16 mouse cellular contexts compared by ENCODE assay signal in the genomic region with DNA sequence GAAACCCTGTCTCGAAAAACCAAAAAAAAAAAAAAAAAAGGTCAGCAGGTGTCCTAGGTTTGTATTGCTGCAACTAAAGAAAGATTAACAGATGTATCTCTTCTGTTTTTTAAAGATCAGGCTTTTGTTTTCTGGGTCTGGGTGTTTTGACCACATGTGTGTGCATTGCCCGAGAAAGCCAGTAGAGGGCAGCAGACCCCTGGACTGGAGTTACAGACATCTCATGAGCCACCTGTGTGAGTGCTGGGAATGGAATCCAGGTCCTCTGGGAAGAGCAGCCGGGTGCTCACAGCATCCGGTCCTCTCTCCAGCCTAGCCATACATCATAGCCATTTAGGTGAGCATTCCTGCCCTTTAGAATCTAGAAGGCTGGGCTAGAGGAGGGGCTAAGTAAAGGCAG. TPM values are rescaled to one million over a fixed set of nuclear protein-coding genes. Genes with fewer than 3 reads are reported as not detected.
A peak's percentile ranks its signal among the peaks of the same experiment; 100 is the strongest.
DNase-seq lines count a peak whose midpoint lies in the region; ATAC-seq and TF ChIP-seq lines count a peak whose summit lies in the region.
"Had no signal": no experiment of that assay in that cellular context is flagged by ENCODE, and none has a peak within 500 bp of the region (broad histone marks: within the 10 kb centered on the region; RNA-seq: fewer than 3 reads in every experiment).

No protein-coding gene starts in this region.

- no peak for TF ChIP-seq POLR2A in lung, adult 2 months (IDR thresholded peaks at IDR 0.05; ENCODE audit: borderline replicate concordance, extremely low read depth, low read depth, low read length)
- TF ChIP-seq POLR2A in MEL (IDR thresholded peaks at IDR 0.05; ENCODE audit: control insufficient read depth in 1 of 2, insufficient read depth in 1 of 2, low read depth in 1 of 2, low read length in 2 of 2, poor library complexity in 1 of 2) = no peak

- no peak overlapping the region for H3K4me3 ChIP-seq in forebrain, postnatal 0 days (ENCODE audit: low read depth, low read length)
- H3K4me3 ChIP-seq in forebrain, embryonic 14.5 days (ENCODE audit: low read depth, low read length) = no peak overlapping the region
- no peak overlapping the region for H3K4me3 ChIP-seq in lung, postnatal 0 days (ENCODE audit: low read depth, low read length)
- no peak overlapping the region for H3K4me3 ChIP-seq in lung, adult 2 months (replicated peaks; ENCODE audit: extremely low read depth, low read depth, low read length)
- H3K4me3 ChIP-seq in MEL (ENCODE audit: control insufficient read depth in 1 of 2, insufficient read depth in 1 of 2, low read depth in 2 of 2, low read length in 2 of 2) = no peak overlapping the region

- no peak overlapping the region for H3K4me2 ChIP-seq in forebrain, postnatal 0 days (ENCODE audit: low read depth)
- H3K4me2 ChIP-seq in forebrain, embryonic 14.5 days (ENCODE audit: low read length) = no peak overlapping the region
- H3K4me2 ChIP-seq in lung, postnatal 0 days (replicated peaks; ENCODE audit: low read depth, low read length) = no peak overlapping the region

- no peak for DNase-seq in forebrain, postnatal 0 days
- no peak for DNase-seq in forebrain, embryonic 14.5 days (ENCODE audit: low spot score)
- DNase-seq in lung, postnatal 0 days (ENCODE audit: low spot score) = no peak
- no peak for DNase-seq in lung, adult 2 months
- peak; percentile 43 for DNase-seq in MEL (ENCODE audit: low read depth, low spot score)
- DNase-seq in cerebellum, adult 9-11 months = no peak
- DNase-seq in thymus, postnatal 0 days (ENCODE audit: low spot score) = no peak
- DNase-seq: cerebellum, postnatal 36 days; heart, postnatal 36 days; kidney, adult 18-20 months; lung, postnatal 14 days; thymus, postnatal 25 days had no signal

- peak; percentile 58 for TF ChIP-seq RAD21 in MEL (IDR thresholded peaks at IDR 0.05; ENCODE audit: low read depth, low read length)

- H3K4me1 ChIP-seq in forebrain, postnatal 0 days (ENCODE audit: insufficient read depth) = no peaks in the 10 kb centered on the region
- H3K4me1 ChIP-seq in forebrain, embryonic 14.5 days (ENCODE audit: control insufficient read depth, insufficient read depth, low read length) = no peaks in the 10 kb centered on the region
- no peaks in the 10 kb centered on the region for H3K4me1 ChIP-seq in lung, postnatal 0 days (ENCODE audit: insufficient read depth, low read depth, low read length)
- no peaks in the 10 kb centered on the region for H3K4me1 ChIP-seq in lung, adult 2 months (ENCODE audit: control insufficient read depth, insufficient read depth, low read length)
- no peaks in the 10 kb centered on the region for H3K4me1 ChIP-seq in MEL (ENCODE audit: control insufficient read depth in 1 of 2, insufficient read depth in 2 of 2, low read length in 2 of 2)

- H3K9me3 ChIP-seq in forebrain, postnatal 0 days (ENCODE audit: low read length) = no peaks in the 10 kb centered on the region
- no peaks in the 10 kb centered on the region for H3K9me3 ChIP-seq in forebrain, embryonic 14.5 days (replicated peaks; ENCODE audit: control insufficient read depth, low read length)
- H3K9me3 ChIP-seq in lung, postnatal 0 days (ENCODE audit: low read length) = no peaks in the 10 kb centered on the region
- no peaks in the 10 kb centered on the region for H3K9me3 ChIP-seq in MEL (replicated peaks; ENCODE audit: insufficient read depth, low read length)

- no peak for ATAC-seq in forebrain, postnatal 0 days
- no peak for ATAC-seq in forebrain, embryonic 14.5 days
- no peak for ATAC-seq in lung, postnatal 0 days
- ATAC-seq in megakaryocyte progenitor cell, adult 5-6 weeks (replicated peaks; ENCODE audit: poor library complexity) = peak; percentile 57; the same call in 1 of the 2 replicates

- no peak overlapping the region for H3K9ac ChIP-seq in forebrain, postnatal 0 days
- H3K9ac ChIP-seq in forebrain, embryonic 14.5 days (ENCODE audit: low read length) = no peak overlapping the region
- no peak overlapping the region for H3K9ac ChIP-seq in lung, postnatal 0 days (replicated peaks; ENCODE audit: low read depth)
- no peak overlapping the region for H3K9ac ChIP-seq in MEL (ENCODE audit: control insufficient read depth, low read depth, low read length, poor library complexity, severe bottlenecking)

- no peaks in the 10 kb centered on the region for H3K79me2 ChIP-seq in MEL (ENCODE audit: control insufficient read depth, insufficient read depth, low read length, poor library complexity)

- TF ChIP-seq CTCF in forebrain, postnatal 0 days (IDR thresholded peaks at IDR 0.05; ENCODE audit: low read depth) = peak; percentile 30
- TF ChIP-seq CTCF in lung, postnatal 0 days (IDR thresholded peaks at IDR 0.05) = peak; percentile 42; the same call in 1 of the 2 replicates
- no peak for TF ChIP-seq CTCF in lung, adult 2 months (IDR thresholded peaks at IDR 0.05; ENCODE audit: insufficient read depth, low read length)
- peak; percentile 65 to 73 (median 68) for TF ChIP-seq CTCF in MEL (IDR thresholded peaks at IDR 0.05 in 2 of 3, conservative IDR thresholded peaks at IDR 0.05 in 1 of 3; ENCODE audit: control insufficient read depth in 1 of 3, insufficient read depth in 1 of 3, low read depth in 2 of 3, low read length in 3 of 3, poor library complexity in 1 of 3, severe bottlenecking in 1 of 3)

- 92% methylated on average over 4 of the region's 4 CpGs for WGBS in forebrain, postnatal 0 days
- WGBS in forebrain, embryonic 14.5 days = 86% methylated on average over 4 of the region's 4 CpGs
- WGBS in lung, postnatal 0 days = 75% methylated on average over 4 of the region's 4 CpGs
- whole genome bisulfite sequencing in lung, adult 2 months = 87% methylated on average over 4 of the region's 4 CpGs

- no peak overlapping the region for H3K27ac ChIP-seq in forebrain, postnatal 0 days (ENCODE audit: low read depth, low read length)
- no peak overlapping the region for H3K27ac ChIP-seq in forebrain, embryonic 14.5 days (ENCODE audit: low read depth, low read length)
- no peak overlapping the region for H3K27ac ChIP-seq in lung, postnatal 0 days (ENCODE audit: low read length)
- no peak overlapping the region for H3K27ac ChIP-seq in MEL (ENCODE audit: control insufficient read depth, low read depth, low read length)

- no peaks in the 10 kb centered on the region for H3K36me3 ChIP-seq in forebrain, postnatal 0 days (ENCODE audit: insufficient read depth)
- no peaks in the 10 kb centered on the region for H3K36me3 ChIP-seq in forebrain, embryonic 14.5 days (ENCODE audit: control insufficient read depth, insufficient read depth, low read length)
- no peaks in the 10 kb centered on the region for H3K36me3 ChIP-seq in lung, postnatal 0 days (ENCODE audit: insufficient read depth, low read length)
- no peaks in the 10 kb centered on the region for H3K36me3 ChIP-seq in MEL (ENCODE audit: control insufficient read depth in 1 of 2, insufficient read depth in 2 of 2, low read length in 2 of 2)

- no peak for TF ChIP-seq EP300 in lung, postnatal 0 days (IDR thresholded peaks at IDR 0.05)
- no peak for TF ChIP-seq EP300 in MEL (IDR thresholded peaks at IDR 0.05; ENCODE audit: low read depth in 1 of 2, low read length in 2 of 2)

- no peaks in the 10 kb centered on the region for H3K27me3 ChIP-seq in forebrain, postnatal 0 days (ENCODE audit: insufficient read depth, low read length)
- H3K27me3 ChIP-seq in forebrain, embryonic 14.5 days (replicated peaks; ENCODE audit: control insufficient read depth, insufficient read depth, low read length) = no peaks in the 10 kb centered on the region
- no peaks in the 10 kb centered on the region for H3K27me3 ChIP-seq in lung, postnatal 0 days (replicated peaks; ENCODE audit: insufficient read depth, low read length)
- H3K27me3 ChIP-seq in MEL (ENCODE audit: control insufficient read depth in 1 of 2, insufficient read depth in 2 of 2, low read length in 2 of 2) = no peaks in the 10 kb centered on the region

RNA-seq across cellular contexts. Expression of a gene that starts 14.8 kb away (rescaled TPM):
- not detected in 2 replicates for total RNA-seq in forebrain, postnatal 0 days (2014; rRNA removed)
- 0.33 and 0.47 TPM in 2 replicates for polyA plus RNA-seq in forebrain, postnatal 0 days (2015; fragmentation: Nextera tagmentation; extraction: Ambion mirVana)
- 0.75 and 1.2 TPM in 2 replicates for polyA plus RNA-seq in forebrain, embryonic 14.5 days (2014; fragmentation: Nextera tagmentation; extraction: Ambion mirVana)
- polyA plus RNA-seq in lung, postnatal 0 days (2015; fragmentation: Nextera tagmentation; extraction: Ambion mirVana) = 12.4 and 19.8 TPM in 2 replicates
- 0.41 and 0.61 TPM in 2 replicates for polyA plus RNA-seq in lung, adult 2 months (2012; rRNA removed)
- not detected in 2 replicates for total RNA-seq in MEL (2012; rRNA removed)
- under 1 TPM in 1 of 2 experiments, not detected in 1; 0.22 TPM for polyA plus RNA-seq in MEL (2012; ENCODE audit: insufficient read depth in 1 of 2, insufficient read length in 2 of 2, low read depth in 1 of 2, low replicate concordance in 2 of 2, missing spikeins in 1 of 2)
- not detected in 2 replicates for total RNA-seq in megakaryocyte progenitor cell, adult 5-6 weeks (2015)
- total RNA-seq in megakaryocyte progenitor cell, adult 5-6 weeks (2017) = not detected in 2 replicates
- 2.3 TPM in 2 replicates for polyA plus RNA-seq in thymus, postnatal 0 days (2015; fragmentation: Nextera tagmentation; extraction: Ambion mirVana)
- total RNA-seq: heart, postnatal 36 days; layer of hippocampus, adult 8-10 months; monocyte, adult 5-6 weeks had no signal

RNA-seq across cellular contexts. Expression of a gene that starts 52.2 kb away (rescaled TPM):
- 236 TPM in 2 replicates for total RNA-seq in forebrain, postnatal 0 days (2014; rRNA removed)
- polyA plus RNA-seq in forebrain, postnatal 0 days (2015; fragmentation: Nextera tagmentation; extraction: Ambion mirVana) = 216 and 225 TPM in 2 replicates
- polyA plus RNA-seq in forebrain, embryonic 14.5 days (2014; fragmentation: Nextera tagmentation; extraction: Ambion mirVana) = 410 and 433 TPM in 2 replicates
- polyA plus RNA-seq in lung, postnatal 0 days (2015; fragmentation: Nextera tagmentation; extraction: Ambion mirVana) = 393 and 433 TPM in 2 replicates
- 100 and 154 TPM in 2 replicates for polyA plus RNA-seq in lung, adult 2 months (2012; rRNA removed)
- total RNA-seq in MEL (2012; rRNA removed) = 868 and 882 TPM in 2 replicates
- polyA plus RNA-seq in MEL (2012; ENCODE audit: insufficient read depth in 1 of 2, insufficient read length in 2 of 2, low read depth in 1 of 2, low replicate concordance in 2 of 2, missing spikeins in 1 of 2) = 1,000 to 10,000 TPM in 1 of 2 experiments, 100 to 1,000 TPM in 1; 722 to 2,287 TPM
- 679 and 683 TPM in 2 replicates for total RNA-seq in megakaryocyte progenitor cell, adult 5-6 weeks (2015)
- total RNA-seq in megakaryocyte progenitor cell, adult 5-6 weeks (2017) = 1,301 and 1,452 TPM in 2 replicates
- 1,040 and 1,096 TPM in 2 replicates for polyA plus RNA-seq in thymus, postnatal 0 days (2015; fragmentation: Nextera tagmentation; extraction: Ambion mirVana)

RNA-seq across cellular contexts. Expression of a gene that starts 58.9 kb away (rescaled TPM):
- total RNA-seq in forebrain, postnatal 0 days (2014; rRNA removed) = 25.2 and 25.4 TPM in 2 replicates
- polyA plus RNA-seq in forebrain, postnatal 0 days (2015; fragmentation: Nextera tagmentation; extraction: Ambion mirVana) = 9.1 and 13.1 TPM in 2 replicates
- polyA plus RNA-seq in forebrain, embryonic 14.5 days (2014; fragmentation: Nextera tagmentation; extraction: Ambion mirVana) = 1.4 and 1.5 TPM in 2 replicates
- polyA plus RNA-seq in lung, postnatal 0 days (2015; fragmentation: Nextera tagmentation; extraction: Ambion mirVana) = 26.3 and 35.2 TPM in 2 replicates
- 50.3 and 57.1 TPM in 2 replicates for polyA plus RNA-seq in lung, adult 2 months (2012; rRNA removed)
- total RNA-seq in MEL (2012; rRNA removed) = 0.04 TPM in 1 of 2 replicates, not detected in the other
- polyA plus RNA-seq in MEL (2012; ENCODE audit: insufficient read depth in 1 of 2, insufficient read length in 2 of 2, low read depth in 1 of 2, low replicate concordance in 2 of 2, missing spikeins in 1 of 2) = under 1 TPM in 1 of 2 experiments, not detected in 1; 0.19 TPM
- 0.07 TPM in 1 of 2 replicates, not detected in the other for total RNA-seq in megakaryocyte progenitor cell, adult 5-6 weeks (2015)
- 0.17 TPM in 1 of 2 replicates, not detected in the other for total RNA-seq in megakaryocyte progenitor cell, adult 5-6 weeks (2017)
- 0.18 and 0.39 TPM in 2 replicates for polyA plus RNA-seq in thymus, postnatal 0 days (2015; fragmentation: Nextera tagmentation; extraction: Ambion mirVana)
- polyA plus RNA-seq: limb, embryonic 11.5 days had no signal
